Mouse (Mus musculus): ENCODE measurements around the gene Ctsm. TPM values are rescaled to one million over a fixed set of nuclear protein-coding genes. Genes with fewer than 3 reads are reported as not detected.
"Not testable (repeated sequence)": the region's sequence is repeated elsewhere in the genome, so short reads cannot be mapped to it uniquely, and the experiment has no call there.

The Ctsm gene
- total RNA-seq (2021): not detected

DNA sequence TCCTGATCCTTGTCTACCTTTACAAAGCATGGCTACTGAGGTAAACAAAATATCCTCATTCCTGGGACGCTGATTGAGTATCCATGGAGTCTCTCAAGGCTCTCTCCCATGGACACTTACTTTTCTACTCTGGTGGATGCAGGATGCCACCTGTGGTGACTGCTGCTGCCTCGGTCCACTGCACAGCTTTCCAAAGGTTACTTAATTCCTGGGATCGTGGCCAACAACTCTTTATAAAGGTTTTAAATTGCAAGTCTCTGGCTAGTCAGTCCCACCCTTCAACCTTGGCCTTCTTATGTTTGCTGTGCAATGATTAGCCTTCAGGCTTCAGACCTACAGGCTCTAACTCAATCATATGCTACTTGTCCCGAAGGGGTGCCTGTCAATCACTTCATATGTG lies at the start of gene Ctsm:
Gene Ctsm (minus strand): TSS at position 209 of the 400 bp plus-strand sequence.
- intact Hi-C loops (cut with DNase I): no loop called here
- DNase-seq (ENCODE audit: extremely low spot score in 1 of 2, low spot score in 2 of 2): no peak

GRCm38 (mm10) chr13:61570027-61570426 lies 28.4 kb upstream of the Ctsm start, which contains the start of gene Cts3:
Gene Cts3, minus strand, starts transcription at chr13:61570127.
- no peak for DNase-seq (ENCODE audit: extremely low spot score in 1 of 2, low spot score in 2 of 2)
- intact Hi-C loops (cut with DNase I): no loop called here

DNA sequence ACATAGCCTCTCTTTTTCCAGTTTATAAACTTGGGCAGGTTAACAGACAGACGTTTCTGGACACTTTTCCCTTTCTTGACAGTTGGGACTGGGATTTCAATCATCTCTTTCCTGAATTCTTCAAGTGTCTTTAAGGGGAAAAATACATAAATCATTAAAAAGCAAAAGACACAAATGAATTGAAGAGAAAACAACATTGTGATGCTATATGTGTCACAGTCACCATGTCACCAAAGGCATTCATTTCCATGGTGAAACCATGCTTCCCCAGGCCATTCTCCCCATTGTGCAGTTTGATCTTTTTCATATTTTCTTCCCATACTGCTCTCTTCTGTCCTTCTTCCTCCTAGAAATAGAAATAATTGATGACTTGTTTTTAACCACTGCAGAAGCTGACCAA lies 26.4 kb upstream of the Ctsm start, which contains the start of gene Gm49352:
Gene Gm49352 (minus strand): TSS at position 101 of the 400 bp plus-strand sequence.
- DNase-seq (ENCODE audit: extremely low spot score in 1 of 2, low spot score in 2 of 2); intact Hi-C loops (cut with DNase I): not testable (repeated sequence)

Other genes with a start within 250 kb of the Ctsm start
- not detected for gene Cts7, start 183.6 kb downstream of the Ctsm start, total RNA-seq (2021)
- not detected for gene Gm49352, start 26.3 kb upstream of the Ctsm start, total RNA-seq (2021)
- gene Cts3, start 28.3 kb upstream of the Ctsm start, total RNA-seq (2021): not detected